Mouse (Mus musculus): ENCODE results near the gene Lrrc28.

DNA sequence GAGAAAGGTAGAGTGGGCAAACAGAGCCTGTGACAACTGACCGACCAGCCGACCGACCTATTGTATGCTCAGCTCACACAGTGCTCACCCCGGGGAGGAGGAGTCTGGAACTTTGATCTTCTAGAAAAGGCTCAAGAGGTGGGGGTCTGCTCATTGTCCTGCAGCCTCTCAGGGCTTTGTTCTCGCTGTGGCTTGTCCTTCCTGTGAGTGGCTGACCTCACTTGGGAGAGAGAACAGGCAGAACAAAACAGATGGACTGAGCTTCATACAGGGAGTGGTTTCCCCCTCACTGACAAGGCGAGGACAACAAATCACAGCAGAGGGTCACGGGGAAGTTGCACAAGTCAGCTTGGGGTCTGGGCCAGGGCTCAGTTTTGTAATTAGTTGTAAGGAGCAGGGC lies 181.5 kb downstream of the Lrrc28 start:
- TF ChIP-seq CTCF (IDR thresholded peaks at IDR 0.05) (no peak), POLR2A (IDR thresholded peaks at IDR 0.05; ENCODE audit: insufficient read depth, low read depth, low read length) (peak; percentile 50)
